Mouse (Mus musculus): Measurements from ENCODE around the gene Spock3.

DNA sequence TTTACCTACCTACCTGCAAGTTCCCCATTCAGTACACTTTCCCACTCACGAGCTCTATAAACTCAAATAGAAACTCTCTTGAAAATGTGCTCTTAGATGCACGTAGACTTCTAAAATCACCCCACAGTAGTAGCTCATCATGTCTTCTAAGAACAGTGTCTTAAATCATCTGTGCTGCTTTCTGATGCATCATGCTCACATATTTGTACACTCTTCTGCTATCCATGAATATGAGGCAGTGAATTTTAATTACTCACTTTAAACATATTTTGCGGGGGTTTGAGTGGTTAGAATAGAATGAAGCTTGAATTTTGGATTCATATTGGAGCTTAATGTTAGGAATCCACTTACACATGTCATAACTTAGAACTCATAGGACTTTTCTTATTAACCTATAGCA, 138.2 kb downstream of the Spock3 start:
- TF ChIP-seq CTCF (conservative IDR thresholded peaks at IDR 0.05; ENCODE audit: low read length) (no peak), NANOG (IDR thresholded peaks at IDR 0.05; ENCODE audit: borderline replicate concordance, low read length) (no peak), POU5F1 (IDR thresholded peaks at IDR 0.05; ENCODE audit: borderline replicate concordance, low read length) (no peak)

Measured in E14TG2a.4 (cell line).